Mouse (Mus musculus): Measurements from ENCODE around the gene Kat5.

Kat5 gene

DNA sequence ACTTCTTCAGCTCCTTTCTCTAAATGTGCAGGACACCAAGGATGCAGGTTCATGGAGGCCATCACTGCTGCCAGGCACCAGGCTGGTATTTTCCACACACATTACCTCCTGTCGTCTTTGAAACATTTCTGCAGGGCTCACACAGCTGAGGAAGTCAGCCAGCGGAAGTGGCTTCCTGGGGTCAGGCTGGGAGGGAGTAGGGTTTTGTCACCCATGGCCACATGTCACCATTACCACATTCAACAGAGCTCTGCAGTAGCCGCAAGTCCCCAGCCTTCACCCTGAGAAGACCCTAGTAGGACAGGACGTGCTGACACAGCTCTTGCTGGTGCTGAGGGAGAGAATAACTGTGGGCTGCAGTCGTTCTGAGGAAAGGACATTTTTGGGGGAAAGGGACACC lies 38.2 kb downstream of the Kat5 start:
- DNase-seq (ENCODE audit: low read depth, low spot score), result peak; percentile 58

DNA sequence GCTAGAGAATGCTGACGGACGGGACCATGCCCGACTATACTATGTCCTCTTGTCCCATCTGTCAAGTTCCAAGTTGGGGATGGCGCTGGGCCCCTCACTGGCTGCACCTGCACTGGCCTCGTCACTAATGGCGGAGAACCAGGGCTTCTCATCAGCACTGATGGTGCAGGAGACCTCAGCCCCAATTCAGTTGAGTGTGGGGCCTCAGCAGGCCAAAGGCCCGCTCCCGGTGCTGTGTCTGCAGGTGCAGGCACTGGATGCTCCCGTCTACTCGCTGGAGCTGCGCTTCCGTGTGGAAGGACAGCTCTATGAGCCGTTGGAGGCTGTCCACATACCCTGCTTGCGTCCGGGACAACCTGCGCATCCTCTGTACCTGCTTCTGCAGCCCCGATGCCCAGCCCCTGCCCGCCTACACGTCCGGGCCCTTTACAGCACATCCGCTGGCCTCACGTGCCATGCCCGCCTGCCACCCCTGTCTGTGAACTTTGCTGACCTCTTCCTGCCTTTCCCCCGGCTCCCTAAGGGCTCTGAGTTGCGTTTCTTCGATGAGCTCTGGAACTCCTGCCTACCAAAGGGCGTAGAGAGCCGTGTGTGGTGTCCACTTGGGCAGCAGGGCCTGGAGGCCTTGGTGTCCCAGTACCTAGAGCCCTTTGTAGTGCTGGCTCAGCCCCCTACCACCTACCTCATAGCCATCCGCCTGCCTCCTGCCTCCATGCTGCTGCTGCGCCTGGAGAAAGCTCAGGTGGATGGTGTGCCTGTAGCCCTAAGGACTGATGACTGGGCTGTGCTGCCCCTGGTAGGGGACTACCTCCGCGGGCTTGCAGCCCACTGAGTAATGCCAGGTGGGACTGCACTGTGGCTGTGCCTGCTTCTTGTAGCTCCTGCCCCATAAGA lies 39.4 kb downstream of the Kat5 start:
- no peak for DNase-seq (ENCODE audit: low read depth, low spot score)

DNA sequence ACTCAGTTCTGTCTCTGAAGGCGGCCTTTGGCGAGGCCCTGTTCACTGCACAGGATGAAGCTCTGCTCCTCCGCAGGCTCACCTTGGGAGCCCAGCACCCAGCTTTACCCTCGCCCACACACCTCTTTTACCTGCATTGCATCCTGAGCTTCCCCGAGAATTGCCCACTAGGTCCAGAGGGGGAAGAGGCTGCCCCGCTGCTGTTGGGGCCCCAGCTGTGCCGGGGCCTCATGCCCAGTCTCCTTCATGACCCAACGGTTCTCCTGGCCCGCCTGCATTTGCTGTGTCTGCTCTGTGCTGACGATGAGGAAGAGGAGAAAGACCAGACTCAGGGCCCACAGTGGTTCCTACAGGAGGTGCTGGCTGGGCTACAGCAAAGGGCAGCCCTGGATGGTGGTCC lies 40.5 kb downstream of the Kat5 start:
- no peak for DNase-seq (ENCODE audit: low read depth, low spot score)

DNA sequence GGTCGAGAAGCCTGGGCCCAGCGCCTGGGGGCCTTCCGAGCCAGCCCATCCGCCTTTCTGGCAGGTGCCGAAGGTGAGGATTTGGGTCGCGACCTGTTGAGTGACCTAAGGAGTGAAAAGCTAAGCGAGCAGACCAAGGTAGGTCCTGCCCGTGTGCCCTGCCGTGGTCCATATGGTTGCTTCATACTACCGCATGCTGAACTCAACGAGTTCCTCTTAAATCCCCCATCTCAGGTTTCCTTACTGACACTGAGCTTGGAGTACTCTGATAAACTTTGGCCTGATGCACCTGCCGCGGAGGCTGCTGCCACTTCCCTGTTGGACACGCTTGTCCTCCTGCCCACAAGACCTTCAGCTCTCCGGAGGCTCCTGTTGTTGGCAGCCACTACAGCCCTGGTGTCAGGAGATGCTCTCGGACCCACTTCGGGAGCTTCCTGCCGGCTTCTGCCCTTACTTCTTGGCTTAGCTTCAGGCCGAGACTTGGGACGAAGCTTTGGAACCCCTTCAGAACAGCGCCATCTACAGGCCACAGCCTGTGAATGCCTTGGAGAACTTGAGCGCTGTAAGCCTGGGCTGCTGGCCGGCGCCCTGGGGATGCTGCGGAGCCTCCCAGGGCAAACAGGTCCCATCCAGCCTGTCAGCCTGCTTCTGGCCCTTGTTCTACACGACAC lies 41.4 kb downstream of the Kat5 start:
- peak; percentile 91 for DNase-seq (ENCODE audit: low read depth, low spot score)

DNA sequence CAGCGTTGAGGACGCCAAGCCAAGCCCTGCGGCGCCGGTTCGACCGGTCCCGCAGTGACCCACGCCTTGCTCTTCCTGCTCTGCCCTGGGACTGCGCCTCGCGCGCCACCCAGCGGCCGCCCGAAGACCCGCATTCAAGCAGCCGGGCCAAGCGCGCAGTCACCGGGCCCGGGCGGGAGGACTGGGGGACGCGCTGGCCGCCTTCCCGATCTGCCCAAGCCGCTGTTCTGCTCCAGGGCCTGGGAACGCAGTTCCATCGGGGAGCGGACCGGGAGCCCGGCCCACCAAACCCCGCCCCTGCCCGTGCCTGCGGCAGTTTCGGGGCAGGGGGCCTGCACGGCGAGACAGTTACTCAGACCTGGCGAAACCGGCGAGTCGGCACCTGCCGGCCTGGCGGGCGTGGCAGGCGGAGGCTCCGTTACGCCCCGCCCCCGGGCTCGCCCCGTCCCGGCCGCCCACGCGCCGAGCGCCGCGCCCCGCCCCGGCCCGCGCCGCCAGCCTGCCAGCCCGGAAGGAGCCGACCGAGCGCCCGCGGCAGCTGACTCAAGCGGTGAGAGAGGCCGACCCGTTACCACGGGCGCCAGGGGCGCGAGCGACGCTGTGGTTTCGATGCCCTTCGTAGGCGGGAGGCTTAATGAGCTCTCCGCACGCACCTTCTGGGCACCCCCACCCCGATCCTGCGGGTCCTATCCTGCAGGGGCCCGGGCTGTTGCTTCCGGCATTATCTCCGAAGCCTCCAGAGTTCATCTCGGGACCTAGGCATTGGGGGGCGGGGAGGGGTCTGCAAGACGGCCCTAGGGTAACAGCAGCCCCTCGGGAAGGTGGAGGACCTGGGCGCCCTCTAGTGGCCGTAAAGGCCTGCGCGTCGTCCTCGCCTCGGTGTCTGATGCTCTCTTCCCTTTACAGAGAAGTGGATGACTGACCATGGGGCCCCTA lies 42.2 kb downstream of the Kat5 start, which contains the start of gene Ap5b1:
Ap5b1 (plus strand) TSS at position 492 of the 936 bp plus-strand sequence.
- DNase-seq (ENCODE audit: low read depth, low spot score), result peak; percentile 93

DNA sequence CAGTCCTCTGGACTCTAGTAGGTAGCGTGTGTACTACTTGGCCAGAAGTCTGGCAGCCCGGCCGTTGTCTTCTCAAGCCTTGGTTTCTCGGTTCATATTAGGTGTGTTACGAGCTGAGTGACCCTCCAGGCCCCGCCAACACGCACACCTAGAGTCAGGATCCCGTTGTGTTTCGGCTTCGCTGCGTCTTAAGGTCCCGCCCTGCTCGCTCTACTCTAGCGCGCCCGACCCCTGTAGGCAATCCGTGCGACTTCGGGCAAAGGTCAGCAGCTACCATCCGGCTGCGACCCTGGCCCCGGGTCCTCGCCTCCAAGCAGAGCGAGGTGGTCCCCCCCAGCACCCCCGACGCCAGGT lies 42.9 kb downstream of the Kat5 start:
- DNase-seq (ENCODE audit: low read depth, low spot score), result no peak

DNA sequence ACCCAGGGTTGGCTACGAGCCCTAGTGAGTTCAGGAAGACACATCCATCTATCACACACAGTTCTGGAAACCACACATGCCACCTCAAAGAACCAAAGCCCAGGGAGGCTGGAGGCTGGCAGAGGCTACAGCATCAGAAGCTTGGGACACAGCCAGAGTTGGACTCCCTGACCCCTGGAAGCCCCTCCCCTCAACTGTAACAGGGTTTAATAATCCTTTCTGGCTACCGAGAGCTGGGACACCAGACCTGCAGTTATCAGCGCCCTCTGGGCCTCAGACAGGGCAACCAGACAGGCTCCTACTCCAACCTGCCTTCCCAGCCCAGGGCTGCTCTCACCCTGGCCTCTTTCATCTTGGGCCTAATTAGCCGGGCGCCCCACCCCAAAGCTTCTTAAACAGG lies 43.7 kb downstream of the Kat5 start:
- no peak for DNase-seq (ENCODE audit: low read depth, low spot score)

DNA sequence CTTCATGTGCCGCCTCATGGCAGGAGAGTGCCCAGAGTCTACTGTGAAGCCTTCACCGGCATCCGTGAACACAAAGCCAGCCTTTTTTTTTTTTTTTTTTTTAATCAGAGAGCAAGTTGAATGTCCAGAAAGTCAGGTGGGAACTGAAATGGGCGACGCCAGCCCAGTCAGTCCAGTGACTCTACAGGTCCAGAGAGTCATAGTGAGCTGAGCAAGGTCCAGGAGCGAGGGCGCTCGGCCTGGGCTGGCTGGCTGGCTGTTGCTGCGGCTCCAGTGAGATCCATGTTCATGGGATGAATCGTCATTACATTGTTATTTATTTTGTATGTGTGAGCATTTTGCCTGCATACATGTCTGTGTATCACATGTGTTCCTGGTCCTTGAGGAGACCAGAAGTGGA lies 47.3 kb downstream of the Kat5 start:
- no peak for DNase-seq (ENCODE audit: low read depth, low spot score)

DNA sequence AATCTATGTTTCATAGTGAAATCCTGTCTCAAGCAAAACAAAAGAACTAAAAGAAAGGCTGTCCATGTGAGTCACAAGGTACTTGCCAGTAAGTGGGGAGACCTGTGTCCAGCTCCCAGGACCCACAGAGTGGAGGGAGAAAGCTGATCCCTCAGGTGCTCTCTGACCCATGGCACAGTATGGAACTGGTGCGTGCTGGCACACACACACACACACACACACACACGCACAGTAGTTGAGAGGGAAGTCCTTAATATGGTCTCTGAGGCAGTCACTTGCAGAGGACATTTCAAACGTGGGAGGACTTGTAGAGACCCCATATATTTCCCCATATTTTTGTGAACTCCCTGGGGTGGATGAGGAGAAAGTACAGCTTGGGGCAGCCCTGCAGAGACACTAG lies 48.2 kb downstream of the Kat5 start:
- peak; percentile 17 for DNase-seq (ENCODE audit: low read depth, low spot score)

DNA sequence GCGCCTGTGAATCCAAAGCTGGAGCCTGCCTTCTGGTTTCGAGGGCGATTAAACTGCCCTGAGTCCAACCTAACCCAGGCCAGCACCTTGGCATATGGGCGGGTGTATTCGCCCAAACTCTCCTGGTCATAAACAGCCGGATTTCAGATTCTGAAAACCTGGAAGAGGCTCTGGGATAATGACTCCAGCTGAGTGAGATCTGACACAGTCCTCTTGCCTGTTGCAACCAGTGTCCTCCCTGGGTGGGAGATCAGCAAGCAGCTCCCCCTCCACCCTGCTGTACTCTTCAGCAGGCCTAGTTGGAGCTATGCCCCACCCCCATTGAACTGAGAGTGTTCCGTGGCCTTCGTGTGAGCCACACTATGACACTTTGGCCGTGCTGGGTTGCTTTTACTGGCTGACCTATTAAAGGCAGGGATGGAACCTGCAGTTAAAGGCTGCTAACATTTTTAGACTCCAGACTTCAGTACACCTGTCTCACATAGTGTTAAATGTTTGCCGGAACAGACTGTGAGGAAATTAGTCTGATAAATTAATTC lies 48.7 kb downstream of the Kat5 start:
- no peak for DNase-seq (ENCODE audit: low read depth, low spot score)

DNA sequence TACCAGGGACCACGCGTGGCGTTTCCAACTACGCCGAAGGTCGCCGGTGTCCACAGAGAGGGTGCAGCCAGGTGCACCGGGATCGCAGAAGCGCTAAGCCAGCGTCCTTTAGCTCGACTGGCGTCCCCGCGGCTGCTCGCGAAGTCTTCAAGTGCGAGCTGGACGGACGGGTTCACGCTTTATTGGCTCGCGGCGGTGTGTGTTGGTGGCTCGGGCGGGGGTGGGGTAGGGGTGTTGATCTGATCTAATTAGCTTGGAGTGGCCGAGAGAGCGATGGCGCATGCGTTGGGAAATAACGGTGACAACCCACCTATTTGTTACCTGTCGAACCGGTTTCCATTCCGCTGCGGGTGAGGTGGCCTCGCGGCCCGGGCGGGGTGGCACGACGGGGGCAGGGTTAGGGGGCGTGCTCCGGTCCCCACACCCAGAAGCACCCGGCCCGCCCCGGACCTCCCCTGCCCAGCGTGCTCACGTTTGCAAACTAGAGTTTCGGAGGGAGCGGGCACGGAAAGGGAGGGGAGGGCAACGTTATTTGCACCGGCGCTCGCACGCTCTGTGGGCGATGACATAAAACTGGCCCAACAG lies 49.5 kb downstream of the Kat5 start, which contains the start of gene Ovol1:
Ovol1 (minus strand) TSS at position 190 of the 585 bp plus-strand sequence.
- DNase-seq (ENCODE audit: low read depth, low spot score), result peak; percentile 34

DNA sequence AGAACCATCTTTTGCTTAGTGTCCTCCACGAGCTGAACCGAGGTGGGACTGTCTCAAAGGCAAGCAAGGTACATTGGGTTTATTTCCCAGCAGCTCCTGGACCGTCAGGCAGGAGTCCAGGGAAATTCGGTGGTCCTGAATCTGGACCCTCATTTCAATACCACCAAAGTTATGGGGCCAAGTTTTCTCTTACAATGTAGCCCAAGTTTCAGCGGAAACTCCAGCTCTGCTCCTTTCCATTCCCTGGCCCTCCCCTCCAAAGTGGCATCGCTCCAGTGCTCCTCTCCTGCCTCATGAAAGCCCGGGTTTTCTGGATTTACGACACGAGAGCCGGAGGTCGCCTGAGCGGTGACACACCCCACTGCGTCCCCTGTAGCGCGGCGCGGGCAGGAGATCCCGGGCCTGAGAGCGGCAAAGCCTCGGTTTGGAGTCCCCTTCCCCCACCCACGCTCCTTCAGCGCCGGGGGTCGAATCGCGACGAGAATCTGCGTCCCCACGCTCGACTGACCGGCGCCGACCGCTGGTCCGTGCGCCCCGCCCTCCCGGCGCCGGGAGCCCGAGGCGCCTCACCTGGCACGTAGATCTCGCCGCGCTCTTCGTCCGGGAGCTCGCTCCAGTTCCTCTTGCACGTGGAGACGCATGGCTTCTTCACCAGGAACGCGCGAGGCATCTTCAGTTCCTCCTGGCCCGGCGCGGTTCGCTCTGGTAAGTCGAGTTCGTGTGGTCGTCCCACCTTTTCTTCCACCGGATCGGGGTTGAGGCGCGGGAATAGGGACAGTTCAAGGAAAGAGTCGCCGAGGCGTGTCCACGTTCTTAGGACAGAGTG lies 50.2 kb downstream of the Kat5 start:
- peak; percentile 38 for DNase-seq (ENCODE audit: low read depth, low spot score)

DNA sequence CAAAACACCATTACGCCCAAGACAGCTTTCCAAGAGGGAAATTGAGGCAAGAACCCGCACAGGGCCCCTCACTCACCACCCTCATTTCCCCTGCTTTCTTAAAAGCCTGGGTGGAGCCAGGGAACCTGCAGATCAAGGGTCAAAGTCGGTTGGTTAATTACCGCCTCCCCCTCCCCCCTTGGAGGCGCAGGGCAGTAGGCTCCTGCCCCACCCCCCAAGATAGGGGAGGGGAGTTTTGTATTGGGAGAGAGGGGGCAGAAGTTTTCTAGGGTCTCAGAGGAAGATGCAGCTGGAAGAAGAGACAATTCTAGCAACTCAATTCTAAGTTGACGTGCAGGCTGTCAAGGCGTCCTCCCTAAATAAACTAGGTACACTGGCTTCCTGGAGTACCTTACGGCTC lies 50.8 kb downstream of the Kat5 start:
- DNase-seq (ENCODE audit: low read depth, low spot score), result no peak

DNA sequence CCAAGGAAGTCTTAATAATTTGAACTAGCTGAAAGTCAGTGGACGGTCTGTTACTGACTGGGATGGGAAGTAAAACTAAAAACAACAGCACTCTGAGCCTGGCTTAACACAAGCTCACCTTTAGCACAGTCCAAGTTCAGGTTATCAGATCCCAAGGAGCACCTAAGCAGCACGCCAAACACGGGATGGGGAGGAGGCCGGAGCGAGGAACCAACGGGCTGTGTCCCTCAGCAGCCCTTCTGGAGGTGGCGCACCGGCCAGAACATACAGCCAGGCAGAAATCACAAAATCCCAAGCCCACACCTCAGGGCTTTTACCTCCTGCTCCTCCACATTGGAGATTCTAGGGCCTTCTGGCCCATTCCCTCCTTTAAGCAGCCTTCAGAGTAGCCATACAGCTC lies 51.3 kb downstream of the Kat5 start:
- no peak for DNase-seq (ENCODE audit: low read depth, low spot score)

DNA sequence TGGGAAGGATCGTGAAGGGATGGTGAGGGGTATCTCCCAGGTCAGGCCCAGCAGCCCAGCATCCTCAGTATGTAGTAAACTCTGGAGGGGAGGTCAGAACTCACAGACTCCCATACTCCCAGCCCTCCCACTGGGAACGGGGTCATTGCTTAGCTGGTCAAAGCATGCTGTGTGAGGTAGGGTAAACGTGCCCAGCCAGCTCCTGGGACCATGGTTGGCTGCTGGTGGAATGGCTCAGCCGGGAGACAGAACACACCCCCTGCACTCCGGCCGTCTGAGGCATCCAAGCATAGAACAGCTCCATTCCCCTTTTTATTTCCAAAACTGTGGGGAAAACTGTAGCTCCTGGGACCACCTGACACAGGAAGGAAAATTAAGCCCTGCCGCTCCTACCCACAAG lies 51.9 kb downstream of the Kat5 start:
- DNase-seq (ENCODE audit: low read depth, low spot score), result no peak

DNA sequence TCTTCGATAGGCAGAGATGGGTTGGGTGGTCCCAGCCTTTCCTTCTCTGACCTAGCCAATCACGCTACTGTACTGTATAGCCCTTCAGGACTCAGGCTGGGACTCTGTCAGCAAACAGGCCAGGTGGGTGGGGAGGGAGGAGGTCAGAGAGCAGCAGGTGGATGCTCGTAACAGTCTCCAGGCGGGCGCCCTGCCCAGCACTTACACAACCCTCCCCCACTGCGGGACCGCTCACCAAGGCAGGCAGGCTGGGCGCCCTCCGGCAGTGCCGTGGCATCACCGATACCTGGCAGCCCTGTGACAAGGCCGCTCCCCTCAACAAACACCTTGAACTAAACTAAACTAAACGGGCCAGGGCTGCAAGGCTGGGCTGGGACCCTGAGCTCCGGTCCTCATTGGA lies 55.8 kb downstream of the Kat5 start:
- no peak for DNase-seq (ENCODE audit: low read depth, low spot score)

DNA sequence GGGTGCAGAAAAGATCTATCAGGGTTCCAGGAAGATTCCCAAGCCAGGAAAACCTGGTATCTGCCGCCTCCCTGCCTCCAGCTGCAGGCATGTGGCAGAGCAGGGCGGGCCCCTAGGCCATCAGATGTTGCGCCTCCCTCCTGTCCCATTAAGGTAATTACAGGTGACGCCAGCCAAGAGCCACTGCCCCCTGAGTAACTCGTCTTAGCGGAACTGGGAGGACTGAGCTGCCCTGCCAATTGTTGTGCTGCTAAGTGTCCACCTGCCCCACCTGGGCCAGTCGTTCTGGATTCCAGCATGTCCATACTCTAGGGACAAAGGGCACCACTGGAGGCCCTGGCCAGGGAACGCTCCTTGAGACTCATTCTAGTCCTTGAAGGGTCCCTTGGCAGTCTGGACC lies 56.2 kb downstream of the Kat5 start:
- DNase-seq (ENCODE audit: low read depth, low spot score), result no peak

Data from CD4-positive, CD25-positive, alpha-beta regulatory T cell, adult 2 months (primary cell).